Mouse (Mus musculus) cerebellum, adult 2 months (tissue): ENCODE data around the gene Thap4. TPM values are rescaled to one million over a fixed set of nuclear protein-coding genes. Genes with fewer than 3 reads are reported as not detected.
"Not testable (repeated sequence)": the region's sequence is repeated elsewhere in the genome, so short reads cannot be mapped to it uniquely, and the experiment has no call there.

Source experiments
- DNase-seq, 2 experiments: peaks; one replicate each; pipeline ENCODE4 v3.0.0; 2021
- H3K27ac ChIP-seq: fragments of 200-500 bp; 2 replicates; pipeline ENCODE4 v1.5.1; 2012; ENCODE audit warnings: low read length, control low read depth, inconsistent platforms; ENCODE audit not compliant: insufficient read depth
- H3K27me3 ChIP-seq: fragments of 200-500 bp; 2 replicates; pipeline ENCODE4 v1.6.1; 2012; ENCODE audit warnings: inconsistent platforms, mild to moderate bottlenecking, low read length, moderate library complexity; ENCODE audit not compliant: control insufficient read depth, insufficient read depth
- H3K4me1 ChIP-seq: fragments of 200-500 bp; 2 replicates; pipeline ENCODE4 v1.6.1; 2011; ENCODE audit warnings: low read length; ENCODE audit not compliant: control insufficient read depth, insufficient read depth
- H3K4me3 ChIP-seq: fragments of 200-500 bp; replicated peaks from 2 replicates; pipeline ENCODE3; 2011; ENCODE audit warnings: mild to moderate bottlenecking, low read depth, low read length, control low read depth; ENCODE audit not compliant: insufficient read depth
- CTCF ChIP-seq: fragments of 200-500 bp; IDR thresholded peaks from 2 replicates; pipeline ENCODE4 v1.5.1; 2011; ENCODE audit warnings: low read depth, mild to moderate bottlenecking, control low read depth, low read length, moderate library complexity, borderline replicate concordance; ENCODE audit not compliant: insufficient read depth
- POLR2A ChIP-seq: fragments of 200-500 bp; IDR thresholded peaks from 2 replicates; pipeline ENCODE4 v1.6.1; 2011; ENCODE audit warnings: low read length, control low read depth, borderline replicate concordance; ENCODE audit not compliant: insufficient read depth
- WGBS: fragments of 180-500 bp; shearing (Covaris S2); methylation state at CpG from one replicate; pipeline ENCODE4 v1.1.7; 2018; 5-methylcytosine and 5-hydroxymethylcytosine counted together
- polyA plus RNA-seq: library from polyadenylated mRNA; depleted of rRNA; stranded (reverse); fragments of >200 nt; gene quantifications from 2 replicates; pipeline ENCODE4 v1.2.3, GENCODE M21; 2012; rRNA removed

Gene Thap4
- polyA plus RNA-seq, 1 experiment, result 41.7 TPM

DNA sequence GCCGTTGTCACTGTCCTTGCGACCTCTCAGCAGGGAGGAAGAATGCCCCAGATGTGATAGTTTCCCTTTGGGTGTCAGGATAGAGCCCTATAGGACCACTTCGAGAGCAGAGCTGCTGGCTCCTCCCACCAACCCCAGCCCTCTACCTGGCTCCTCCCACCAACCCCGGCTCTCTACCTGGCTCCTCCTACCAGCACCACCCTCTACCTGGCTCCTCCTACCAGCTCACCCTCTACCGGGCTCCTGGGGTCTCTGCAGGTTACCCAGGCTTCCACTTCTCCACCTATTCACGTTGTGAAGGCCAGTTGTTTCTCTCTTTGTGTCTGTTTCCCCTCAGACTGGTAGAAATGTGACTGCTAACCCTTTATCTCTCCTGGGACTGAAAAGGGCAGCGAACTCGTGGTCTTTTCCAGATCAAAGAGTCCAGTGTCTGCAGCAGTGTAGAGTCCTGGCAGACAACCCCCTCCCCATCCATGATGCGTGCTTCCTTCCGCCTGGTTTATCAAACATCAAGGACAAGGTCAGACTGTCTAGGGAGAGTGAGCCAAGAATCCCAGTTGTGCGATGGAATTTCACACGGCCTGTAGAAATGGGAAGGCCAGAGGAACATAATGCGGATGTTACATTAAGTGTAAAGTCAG lies 86.8 kb downstream of the Thap4 start:
- Histone ChIP-seq H3K4me1 (no peaks in the 10 kb centered on the region), H3K27me3 (no peaks in the 10 kb centered on the region), H3K27ac (no peak overlapping the region), H3K4me3 (no peak overlapping the region)
- DNase-seq, result no peak
- TF ChIP-seq CTCF, result no peak
- no peak for TF ChIP-seq POLR2A
- 39% methylated on average over 13 of the region's 13 CpGs for WGBS

DNA sequence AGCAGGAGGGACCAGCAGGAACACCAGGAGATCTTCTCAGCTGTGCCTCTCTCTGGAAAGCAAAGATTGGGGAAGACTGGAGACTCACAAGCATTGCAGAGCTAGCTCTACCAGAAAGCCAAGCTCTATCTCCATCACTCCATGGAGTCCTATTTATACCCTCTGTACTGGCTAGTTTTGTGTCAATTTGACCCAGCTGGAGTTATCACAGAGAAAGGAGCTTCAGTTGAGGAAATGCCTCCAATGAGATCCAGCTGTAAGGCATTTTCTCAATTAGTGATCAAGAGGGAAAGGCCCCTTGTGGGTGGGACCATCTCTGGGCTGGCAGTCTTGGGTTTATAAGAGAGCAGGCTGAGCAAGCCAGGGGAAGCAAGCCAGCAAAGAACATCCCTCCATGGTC lies 96.1 kb downstream of the Thap4 start, which contains the start of gene Stk25:
TSS of gene Stk25 (minus strand) at position 101 of the 400 bp plus-strand sequence.
- H3K4me1 ChIP-seq, H3K4me3 ChIP-seq, H3K27me3 ChIP-seq, DNase-seq, H3K27ac ChIP-seq: not testable (repeated sequence)

DNA sequence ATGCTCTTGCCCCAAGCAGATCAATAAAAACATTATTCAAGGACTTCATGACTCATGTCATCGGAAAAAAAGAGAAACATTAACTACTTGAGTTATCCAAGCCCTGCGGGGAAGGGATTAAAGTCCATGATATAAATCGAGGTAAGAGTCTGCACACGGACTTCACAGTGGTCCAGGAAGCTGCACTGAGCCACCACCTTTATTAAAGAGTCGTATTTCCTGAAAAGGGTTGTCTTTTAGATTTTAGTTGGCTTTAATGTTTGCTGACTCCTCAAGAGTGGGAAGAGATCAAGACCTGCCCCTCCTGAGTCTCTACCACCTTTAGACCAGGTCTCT lies 97.7 kb downstream of the Thap4 start:
- no peak for DNase-seq
- no peaks in the 10 kb centered on the region for H3K4me1 ChIP-seq
- H3K27ac ChIP-seq, result no peak overlapping the region
- no peak for TF ChIP-seq CTCF
- no peak for TF ChIP-seq POLR2A
- WGBS, result 89% methylated on average over 5 of the region's 5 CpGs
- no peaks in the 10 kb centered on the region for H3K27me3 ChIP-seq
- no peak overlapping the region for H3K4me3 ChIP-seq

DNA sequence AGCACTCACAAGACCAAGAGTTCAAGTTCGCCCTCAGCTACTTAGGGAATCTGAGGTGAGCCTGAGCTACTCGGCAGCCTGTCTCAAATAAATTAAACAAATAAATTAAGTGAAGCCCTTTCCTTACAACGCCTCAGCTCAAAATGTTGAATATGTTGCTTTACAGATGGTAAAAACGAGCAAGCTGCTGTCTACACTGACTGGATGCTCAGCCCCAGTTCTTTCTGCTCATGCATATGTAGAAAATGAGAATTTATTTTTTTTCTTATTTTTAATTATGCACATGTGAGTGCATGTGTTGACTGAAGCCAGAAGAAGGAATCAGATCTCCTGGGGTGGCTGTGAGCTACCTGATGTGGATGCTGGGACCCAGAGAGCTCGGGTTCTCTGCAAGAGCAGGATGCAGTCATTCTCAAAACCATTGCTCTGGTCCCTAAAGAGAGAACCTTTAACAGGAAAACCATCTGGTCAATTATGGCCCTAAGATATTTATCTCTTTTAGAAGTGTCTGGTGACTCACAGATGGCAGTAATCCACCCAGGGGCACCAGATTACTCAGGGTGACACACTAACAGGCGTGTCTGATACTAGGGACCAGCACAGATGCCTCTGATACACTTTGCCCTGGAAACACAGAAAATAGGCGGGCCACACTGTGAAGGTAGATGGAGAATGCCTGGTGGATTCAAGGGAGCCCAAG lies 98.2 kb downstream of the Thap4 start:
- no peak overlapping the region for H3K4me3 ChIP-seq
- no peaks in the 10 kb centered on the region for H3K4me1 ChIP-seq
- no peak overlapping the region for H3K27ac ChIP-seq
- WGBS, result 77% methylated on average over 7 of the region's 7 CpGs
- TF ChIP-seq POLR2A, result no peak
- TF ChIP-seq CTCF, result no peak
- DNase-seq, result no peak
- no peaks in the 10 kb centered on the region for H3K27me3 ChIP-seq

DNA sequence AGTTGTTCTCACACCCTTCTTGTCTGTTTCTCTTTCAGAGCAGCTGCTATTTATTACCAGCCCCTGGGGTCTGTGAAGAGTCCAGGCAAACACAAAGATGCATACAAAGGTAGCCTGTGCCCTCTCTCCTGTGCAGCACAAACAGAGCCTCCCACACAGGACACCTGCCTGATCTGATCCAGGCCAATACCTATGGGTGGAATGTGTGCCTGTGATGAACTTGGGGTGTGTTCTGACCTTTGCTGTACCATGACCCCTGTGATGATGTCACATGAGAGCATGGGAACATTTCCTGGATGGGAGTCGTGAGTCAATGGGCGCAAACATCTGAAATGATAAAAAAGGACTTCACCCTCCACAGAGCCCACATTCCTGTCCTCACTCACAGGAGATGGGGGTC lies 99.9 kb downstream of the Thap4 start:
- no peak for TF ChIP-seq CTCF
- TF ChIP-seq POLR2A, result no peak
- Histone ChIP-seq H3K4me1 (no peaks in the 10 kb centered on the region), H3K4me3 (no peak overlapping the region), H3K27ac (no peak overlapping the region), H3K27me3 (no peaks in the 10 kb centered on the region)
- 76% methylated on average over 2 of the region's 2 CpGs for WGBS
- DNase-seq, result no peak

DNA sequence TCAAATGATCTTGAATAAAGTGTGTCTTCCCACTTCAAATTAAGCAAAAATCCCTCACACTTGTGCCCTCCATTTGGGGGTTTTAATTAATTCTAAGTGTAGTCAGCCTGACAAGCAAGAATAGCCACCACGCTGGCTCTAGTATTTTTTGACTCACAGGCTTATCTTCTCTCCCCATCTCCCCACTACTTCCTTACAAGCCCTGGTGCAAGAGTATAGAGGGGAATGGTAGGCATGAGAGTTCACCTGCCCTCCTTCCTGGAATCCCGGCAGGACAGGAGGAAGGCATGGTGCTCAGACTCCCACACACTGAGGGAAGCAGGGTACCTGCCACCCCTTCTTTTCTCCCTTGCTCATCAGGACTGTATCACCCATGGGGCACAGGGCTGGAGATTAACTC lies 100.4 kb downstream of the Thap4 start:
- 76% methylated on average over 2 of the region's 2 CpGs for WGBS
- TF ChIP-seq POLR2A, result no peak
- TF ChIP-seq CTCF, result no peak
- no peak overlapping the region for H3K4me3 ChIP-seq
- no peaks in the 10 kb centered on the region for H3K4me1 ChIP-seq
- DNase-seq, result no peak
- no peak overlapping the region for H3K27ac ChIP-seq
- H3K27me3 ChIP-seq, result no peaks in the 10 kb centered on the region

Other genes with a start within 250 kb of the Thap4 start
- gene Farp2, start 242.8 kb downstream of the Thap4 start, polyA plus RNA-seq, result 5.7 and 6.3 TPM in 2 replicates
- gene Stk25, start 96.2 kb downstream of the Thap4 start, polyA plus RNA-seq, result 291 and 305 TPM in 2 replicates
- gene Bok, start 69.2 kb downstream of the Thap4 start, polyA plus RNA-seq, result 20.6 and 21.2 TPM in 2 replicates
- 65.8 and 72.0 TPM in 2 replicates for gene Atg4b, start 3.4 kb downstream of the Thap4 start, polyA plus RNA-seq
- 96.5 and 100 TPM in 2 replicates for gene Dtymk, start 47.1 kb upstream of the Thap4 start, polyA plus RNA-seq
- gene Ing5, start 49.1 kb upstream of the Thap4 start, polyA plus RNA-seq, result 7.5 TPM in 2 replicates
- gene D2hgdh, start 70.0 kb upstream of the Thap4 start, polyA plus RNA-seq, result 16.7 and 18.2 TPM in 2 replicates
- gene Gal3st2, start 106.4 kb upstream of the Thap4 start, polyA plus RNA-seq, result not detected in 2 replicates
- 0.11 TPM in 1 of 2 replicates, not detected in the other for gene Gal3st2b, start 163.4 kb upstream of the Thap4 start, polyA plus RNA-seq
- not detected in 2 replicates for gene Gal3st2c, start 235.6 kb upstream of the Thap4 start, polyA plus RNA-seq